Mouse (Mus musculus) lung, postnatal 10 days (tissue): Measurements from ENCODE around the gene Mfap5.
"Not testable (repeated sequence)": the region's sequence is repeated elsewhere in the genome, so short reads cannot be mapped to it uniquely, and the experiment has no call there.

Source experiments
- DNase-seq: peaks from one replicate; pipeline ENCODE4 v3.0.0; 2021

The Mfap5 gene

GRCm38 (mm10) chr6:122514312-122514711, 8.7 kb downstream of the Mfap5 start:
- no peak for DNase-seq

DNA sequence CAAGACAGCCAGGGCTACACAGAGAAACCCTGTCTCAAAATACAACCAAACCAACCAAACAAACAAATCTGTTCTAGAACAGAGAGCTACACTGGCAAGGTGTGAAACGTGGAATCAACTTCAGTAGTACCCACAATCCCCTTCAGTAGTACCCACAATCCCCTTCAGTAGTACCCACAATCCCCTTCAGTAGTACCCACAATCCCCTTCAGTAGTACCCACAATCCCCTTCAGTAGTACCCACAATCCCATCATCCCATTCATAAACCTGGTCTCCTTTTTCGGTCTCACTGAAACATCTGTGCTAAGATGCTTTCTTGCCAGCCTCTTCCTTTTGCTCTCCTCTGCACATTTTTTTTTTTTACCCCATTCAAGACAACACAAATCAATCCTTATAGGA, 10.1 kb downstream of the Mfap5 start:
- not testable (repeated sequence) for DNase-seq

DNA sequence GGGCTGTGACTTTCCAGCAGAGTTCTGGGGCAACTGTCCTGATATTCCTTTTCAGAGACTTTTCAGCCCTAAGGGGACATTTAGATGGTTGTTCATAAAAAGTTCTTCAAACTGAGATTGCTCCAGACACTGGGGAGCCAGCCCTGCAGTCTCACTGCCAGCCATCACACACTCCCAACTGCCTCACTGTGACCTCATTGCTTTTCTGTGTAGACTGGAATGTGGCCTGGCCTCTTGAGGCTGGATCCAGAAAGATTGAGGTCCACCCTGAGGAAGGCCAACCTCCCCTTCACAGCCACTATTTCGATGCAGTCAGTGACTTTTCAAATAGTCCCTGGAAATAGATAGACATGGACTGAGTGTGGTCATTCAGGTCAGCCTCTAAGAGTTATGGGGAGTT, 12.0 kb downstream of the Mfap5 start:
- DNase-seq = no peak

GRCm38 (mm10) chr6:122519384-122519783, 13.7 kb downstream of the Mfap5 start:
- DNase-seq = peak; percentile 37

DNA sequence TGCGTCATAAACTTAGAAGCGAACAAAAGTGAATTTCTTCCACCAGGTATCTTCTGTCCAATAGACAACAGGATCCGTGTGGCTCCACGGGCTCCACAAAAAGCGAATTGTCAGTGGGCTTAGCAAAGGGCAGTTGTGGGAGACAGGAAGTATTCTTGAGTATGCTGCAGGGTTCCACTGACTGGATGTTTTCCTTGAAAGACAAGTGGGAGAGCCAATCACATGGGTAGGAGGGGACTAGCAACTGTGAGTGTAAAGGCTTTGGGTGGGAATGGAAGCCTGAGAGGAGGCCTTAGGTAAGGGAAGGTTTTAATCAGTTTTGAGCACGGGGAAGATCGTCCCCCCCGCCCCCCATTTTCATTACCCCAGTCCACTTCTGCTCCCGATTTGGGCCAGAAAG, 16.9 kb downstream of the Mfap5 start:
- DNase-seq = peak; percentile 48

- no peak for DNase-seq
These were observed 17.6 kb downstream of the Mfap5 start for GRCm38 (mm10) chr6:122523289-122523688.

GRCm38 (mm10) chr6:122527596-122527995, 22.0 kb downstream of the Mfap5 start:
- DNase-seq = no peak

DNA sequence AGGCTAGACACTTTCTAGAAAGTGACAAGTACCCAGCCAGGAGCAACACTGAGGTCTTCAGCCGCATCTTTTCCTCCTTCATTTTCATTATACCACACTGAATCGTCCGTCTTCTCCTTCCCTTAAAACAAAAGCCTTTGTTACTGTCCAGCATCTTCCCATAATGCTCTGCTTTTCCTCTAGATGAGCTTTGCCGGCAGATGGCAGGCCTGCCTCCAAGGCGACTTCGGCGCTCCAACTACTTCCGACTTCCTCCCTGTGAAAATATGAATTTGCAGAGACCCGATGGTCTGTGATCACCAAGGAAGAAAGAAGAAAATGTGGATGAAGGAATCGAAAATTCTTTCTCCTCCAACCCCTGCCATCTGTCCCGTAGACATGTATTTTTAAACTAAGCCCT, 22.5 kb downstream of the Mfap5 start:
- no peak for DNase-seq

- no peak for DNase-seq
These were observed 26.0 kb downstream of the Mfap5 start for GRCm38 (mm10) chr6:122531466-122532174.

- DNase-seq = peak; percentile 43
These were observed 27.2 kb downstream of the Mfap5 start for GRCm38 (mm10) chr6:122532883-122533302.

GRCm38 (mm10) chr6:122534032-122534431, 28.4 kb downstream of the Mfap5 start:
- no peak for DNase-seq

GRCm38 (mm10) chr6:122539564-122539963, 33.9 kb downstream of the Mfap5 start:
- DNase-seq = no peak

DNA sequence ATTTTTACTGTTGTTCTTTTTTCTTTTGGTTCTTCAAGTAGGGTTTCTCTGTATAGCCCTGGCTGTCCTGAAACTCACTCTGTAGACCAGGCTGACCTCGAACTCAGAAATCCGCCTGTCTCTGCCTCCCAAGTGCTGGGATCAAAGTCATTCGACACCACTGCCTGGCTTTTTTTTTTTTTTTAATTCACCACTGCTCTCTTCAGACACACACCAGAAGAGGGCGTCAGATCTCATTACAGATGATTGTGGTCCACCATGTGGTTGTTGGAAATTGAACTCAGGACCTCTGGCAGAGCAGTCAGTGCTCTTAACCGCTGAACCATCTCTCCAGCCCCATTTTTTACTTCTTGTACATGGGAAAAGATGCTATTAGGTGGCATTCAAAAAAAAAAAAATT, 36.8 kb downstream of the Mfap5 start:
- DNase-seq = not testable (repeated sequence)

- no peak for DNase-seq
These were observed 37.9 kb downstream of the Mfap5 start for GRCm38 (mm10) chr6:122543574-122543973.

- no peak for DNase-seq
These were observed 39.0 kb downstream of the Mfap5 start for GRCm38 (mm10) chr6:122544672-122545071.

GRCm38 (mm10) chr6:122545289-122545882, 39.7 kb downstream of the Mfap5 start:
- DNase-seq = no peak

DNA sequence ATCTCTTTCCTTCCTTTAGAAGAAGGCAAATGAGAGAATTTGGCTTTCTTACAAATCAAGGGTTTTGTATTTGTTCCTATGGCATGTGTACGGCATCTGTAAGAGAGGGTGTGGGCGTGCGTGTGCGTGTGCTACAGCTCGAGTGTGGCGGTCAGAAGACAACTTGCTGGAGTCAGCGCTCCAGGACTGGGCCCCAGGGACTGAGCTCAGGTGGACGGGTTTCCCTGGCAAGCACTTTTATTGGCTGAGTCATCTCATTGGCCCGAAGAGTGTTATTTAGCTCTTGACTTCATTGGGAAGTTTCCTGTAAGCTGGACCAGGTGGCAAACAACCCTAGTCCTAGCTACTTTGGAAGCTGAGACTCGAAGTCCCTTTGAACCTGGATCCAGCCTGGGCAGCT, 40.3 kb downstream of the Mfap5 start:
- DNase-seq = no peak

DNA sequence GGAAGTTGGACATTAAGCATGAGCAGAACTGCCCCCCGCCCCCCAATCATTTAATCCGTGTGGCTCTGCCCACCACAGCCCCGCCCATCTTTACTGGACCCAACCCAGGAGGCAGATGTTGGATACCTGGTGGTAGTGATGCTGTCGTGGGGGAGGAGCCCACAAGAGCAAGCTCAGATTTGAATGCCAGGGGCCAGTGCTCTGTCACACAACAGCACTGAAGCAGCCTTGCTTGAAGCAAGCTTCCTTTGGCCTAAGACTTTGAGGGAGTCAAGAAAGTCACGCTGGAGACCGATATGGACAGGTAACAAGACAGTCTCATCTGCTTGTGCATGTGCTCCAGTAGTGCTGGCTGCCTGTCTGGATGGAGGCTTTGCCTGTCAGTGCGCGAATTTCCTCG, 48.0 kb downstream of the Mfap5 start, which contains the start of gene Aicda:
Gene Aicda, plus strand, starts transcription at position 196 of the 400 bp plus-strand sequence.
- no peak for DNase-seq

DNA sequence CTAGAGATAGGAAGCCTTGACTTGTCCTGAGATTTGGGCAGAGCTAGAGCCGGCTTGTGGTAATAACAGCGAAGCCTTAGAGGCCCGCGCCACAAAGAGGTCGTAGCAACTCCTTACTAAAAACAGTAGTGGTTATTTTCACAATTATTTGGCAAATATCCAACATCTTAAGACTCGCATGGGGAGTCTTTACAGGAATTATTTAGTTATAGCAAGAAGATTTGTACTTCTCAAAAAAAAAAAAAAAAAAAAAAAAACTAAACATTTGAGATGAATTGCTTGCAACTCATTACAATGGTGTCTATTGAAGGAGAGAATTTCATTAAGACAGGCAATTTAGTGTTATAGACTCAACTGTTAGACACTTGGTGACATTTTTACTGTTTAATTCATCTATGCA, 48.5 kb downstream of the Mfap5 start:
- DNase-seq = no peak

- no peak for DNase-seq
These were observed 49.6 kb downstream of the Mfap5 start for GRCm38 (mm10) chr6:122555266-122555665.

- peak; percentile 85 for DNase-seq
These were observed 51.4 kb downstream of the Mfap5 start for GRCm38 (mm10) chr6:122556959-122557561.

GRCm38 (mm10) chr6:122560427-122560826, 54.8 kb downstream of the Mfap5 start:
- peak; percentile 81 for DNase-seq

DNA sequence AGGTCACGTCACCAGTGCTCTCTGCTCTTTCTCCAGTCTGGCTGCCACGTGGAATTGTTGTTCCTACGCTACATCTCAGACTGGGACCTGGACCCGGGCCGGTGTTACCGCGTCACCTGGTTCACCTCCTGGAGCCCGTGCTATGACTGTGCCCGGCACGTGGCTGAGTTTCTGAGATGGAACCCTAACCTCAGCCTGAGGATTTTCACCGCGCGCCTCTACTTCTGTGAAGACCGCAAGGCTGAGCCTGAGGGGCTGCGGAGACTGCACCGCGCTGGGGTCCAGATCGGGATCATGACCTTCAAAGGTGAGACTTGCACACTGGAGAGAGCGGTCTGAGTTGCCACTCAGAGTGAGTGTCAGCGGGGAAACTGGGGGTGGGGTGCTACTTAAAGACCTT, 55.4 kb downstream of the Mfap5 start:
- no peak for DNase-seq

DNA sequence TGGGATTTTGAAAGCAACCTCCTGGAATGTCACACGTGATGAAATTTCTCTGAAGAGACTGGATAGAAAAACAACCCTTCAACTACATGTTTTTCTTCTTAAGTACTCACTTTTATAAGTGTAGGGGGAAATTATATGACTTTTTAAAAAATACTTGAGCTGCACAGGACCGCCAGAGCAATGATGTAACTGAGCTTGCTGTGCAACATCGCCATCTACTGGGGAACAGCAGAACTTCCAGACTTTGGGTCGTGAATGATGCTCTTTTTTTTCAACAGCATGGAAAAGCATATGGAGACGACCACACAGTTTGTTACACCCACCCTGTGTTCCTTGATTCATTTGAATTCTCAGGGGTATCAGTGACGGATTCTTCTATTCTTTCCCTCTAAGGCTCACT, 56.8 kb downstream of the Mfap5 start:
- DNase-seq = peak; percentile 65
